Mouse (Mus musculus): ENCODE results near the gene Akr1c6. TPM values are rescaled to one million over a fixed set of nuclear protein-coding genes. Genes with fewer than 3 reads are reported as not detected.

Akr1c6 gene
- polyA plus RNA-seq, 1 experiment from 2014 or later, result not detected

Other genes starting within 250 kb of the Akr1c6 start
- gene Akr1c13, start 243.2 kb upstream of the Akr1c6 start, polyA plus RNA-seq (2016; fragmentation: Nextera tagmentation; extraction: Ambion mirVana), result 0.87 and 1.1 TPM in 2 replicates
- 0.76 and 0.92 TPM in 2 replicates for gene Akr1c19, start 205.6 kb upstream of the Akr1c6 start, polyA plus RNA-seq (2016; fragmentation: Nextera tagmentation; extraction: Ambion mirVana)
- gene Akr1c12, start 154.9 kb upstream of the Akr1c6 start, polyA plus RNA-seq (2016; fragmentation: Nextera tagmentation; extraction: Ambion mirVana), result 0.29 TPM in 2 replicates
- not detected in 2 replicates for gene Akr1c20, start 89.0 kb downstream of the Akr1c6 start, polyA plus RNA-seq (2016; fragmentation: Nextera tagmentation; extraction: Ambion mirVana)
- not detected in 2 replicates for gene Akr1c21, start 139.8 kb downstream of the Akr1c6 start, polyA plus RNA-seq (2016; fragmentation: Nextera tagmentation; extraction: Ambion mirVana)
- 42.2 and 47.5 TPM in 2 replicates for gene Akr1e1, start 174.9 kb downstream of the Akr1c6 start, polyA plus RNA-seq (2016; fragmentation: Nextera tagmentation; extraction: Ambion mirVana)